ENCODE assay signal across 19 mouse cellular contexts in the genomic region with DNA sequence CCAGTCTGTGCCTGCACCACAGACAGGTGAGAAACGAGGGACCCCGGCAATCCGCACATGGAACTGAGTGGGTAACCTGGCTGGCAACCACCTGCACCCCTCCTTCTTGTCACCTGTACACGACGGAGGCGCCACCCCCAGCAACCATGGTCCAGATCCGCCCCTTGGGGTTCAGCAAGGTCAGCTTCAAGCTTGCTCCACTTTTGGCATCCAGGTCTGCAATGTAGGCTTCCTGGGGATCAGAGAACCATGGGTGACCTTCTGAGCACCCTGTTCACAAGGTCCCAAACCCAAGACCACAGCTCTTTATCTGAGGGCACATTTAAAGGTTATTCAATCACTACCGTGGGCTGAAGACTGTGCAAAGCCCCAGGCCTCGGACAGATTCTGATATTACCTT. TPM values are rescaled to one million over a fixed set of nuclear protein-coding genes. Genes with fewer than 3 reads are reported as not detected.
DNase-seq lines count a peak whose midpoint lies in the region; ATAC-seq and TF ChIP-seq lines count a peak whose summit lies in the region.
"Had no signal": no experiment of that assay in that cellular context is flagged by ENCODE, and none has a peak within 500 bp of the region (broad histone marks: within the 10 kb centered on the region; RNA-seq: fewer than 3 reads in every experiment).

No protein-coding gene starts in this region.

- WGBS in liver, adult 2 months: 54% methylated on average over 9 of the region's 9 CpGs
- WGBS in liver, postnatal 0 days (ENCODE audit: insufficient replicate concordance): 90% methylated on average over 9 of the region's 9 CpGs
- 86% methylated on average over 9 of the region's 9 CpGs for WGBS in stomach, embryonic 14.5 days
- WGBS in stomach, postnatal 0 days: 85% methylated on average over 9 of the region's 9 CpGs

- TF ChIP-seq POLR2A in liver, adult 2 months (IDR thresholded peaks at IDR 0.05; ENCODE audit: extremely low read depth, insufficient read depth, low read length): no peak

- H3K4me2 ChIP-seq in liver, postnatal 0 days (ENCODE audit: low read depth, low read length): no peak overlapping the region
- no peak overlapping the region for H3K4me2 ChIP-seq in stomach, embryonic 14.5 days (replicated peaks; ENCODE audit: low read depth, low read length)
- H3K4me2 ChIP-seq in stomach, postnatal 0 days (replicated peaks; ENCODE audit: low read depth): no peak overlapping the region
- H3K4me2 ChIP-seq: embryonic facial prominence, embryonic 15.5 days; forebrain, embryonic 15.5 days; heart, embryonic 13.5 days; hindbrain, embryonic 15.5 days had no signal

- no peak for ATAC-seq in liver, postnatal 0 days
- no peak for ATAC-seq in stomach, embryonic 14.5 days (ENCODE audit: insufficient number of reproducible peaks, insufficient read depth, low FRiP score, low read depth)
- ATAC-seq in stomach, postnatal 0 days (ENCODE audit: low FRiP score, low TSS enrichment): no peak
- ATAC-seq: forebrain, embryonic 15.5 days had no signal

- no peaks in the 10 kb centered on the region; the same call in 1 of the 2 replicates for H3K79me2 ChIP-seq in liver, adult 2 months (ENCODE audit: control insufficient read depth, insufficient read depth, low read length)

- H3K9ac ChIP-seq in liver, adult 2 months (ENCODE audit: low read depth, low read length): no peak overlapping the region
- H3K9ac ChIP-seq in liver, postnatal 0 days (replicated peaks): no peak overlapping the region
- no peak overlapping the region for H3K9ac ChIP-seq in stomach, embryonic 14.5 days (replicated peaks; ENCODE audit: low read depth, low read length)
- no peak overlapping the region for H3K9ac ChIP-seq in stomach, postnatal 0 days (ENCODE audit: low read length)
- H3K9ac ChIP-seq: embryonic facial prominence, embryonic 15.5 days; forebrain, embryonic 15.5 days; heart, embryonic 13.5 days; hindbrain, embryonic 15.5 days had no signal

- peaks cover 61% of the 10 kb centered on the region for H3K36me3 ChIP-seq in liver, adult 2 months (ENCODE audit: control insufficient read depth, insufficient read depth, low read length)
- H3K36me3 ChIP-seq in liver, postnatal 0 days (replicated peaks; ENCODE audit: insufficient read depth, low read length): peaks cover 85% of the 10 kb centered on the region
- H3K36me3 ChIP-seq in stomach, embryonic 14.5 days (ENCODE audit: control insufficient read depth, insufficient read depth, low read length): peaks cover 81% of the 10 kb centered on the region
- peaks cover 43% of the 10 kb centered on the region for H3K36me3 ChIP-seq in stomach, postnatal 0 days (ENCODE audit: control insufficient read depth, insufficient read depth, low read length)

- no peaks in the 10 kb centered on the region for H3K9me3 ChIP-seq in liver, postnatal 0 days (ENCODE audit: low read length)
- H3K9me3 ChIP-seq in stomach, embryonic 14.5 days (ENCODE audit: control insufficient read depth, low read depth, low read length): no peaks in the 10 kb centered on the region
- no peaks in the 10 kb centered on the region for H3K9me3 ChIP-seq in stomach, postnatal 0 days (ENCODE audit: control insufficient read depth, low read length)
- H3K9me3 ChIP-seq: embryonic facial prominence, embryonic 15.5 days; forebrain, embryonic 15.5 days; G1E; heart, embryonic 13.5 days; hindbrain, embryonic 15.5 days had no signal

- DNase-seq in cerebellum, adult 11-12 months: peak; percentile 27
- DNase-seq in cerebellum, postnatal 14 days: no peak
- peak; percentile 79 for DNase-seq in liver, adult 2 months (ENCODE audit: extremely low read depth, low read depth, low spot score)
- DNase-seq in liver, postnatal 0 days: no peak
- no peak for DNase-seq in stomach, postnatal 0 days (ENCODE audit: low spot score)
- no peak for DNase-seq in cerebellum, postnatal 4 days (ENCODE audit: low spot score in 2 of 2)
- DNase-seq: cerebellum, adult 18-20 months; cerebellum, adult 9-11 months; embryo, embryonic 11 days; gastrocnemius, postnatal 36 days; heart, adult 11 months; heart, postnatal 36 days had no signal

- H3K4me3 ChIP-seq in liver, adult 2 months (ENCODE audit: insufficient read depth, low read depth, low read length): no peak overlapping the region
- H3K4me3 ChIP-seq in liver, postnatal 0 days (ENCODE audit: low read depth, low read length): no peak overlapping the region
- no peak overlapping the region for H3K4me3 ChIP-seq in stomach, embryonic 14.5 days (ENCODE audit: low read depth, low read length)
- H3K4me3 ChIP-seq in stomach, postnatal 0 days (ENCODE audit: low read depth, low read length): no peak overlapping the region
- H3K4me3 ChIP-seq: embryonic facial prominence, embryonic 15.5 days; erythroblast, embryonic 14.5 days; forebrain, embryonic 15.5 days; heart, embryonic 13.5 days; hindbrain, embryonic 15.5 days had no signal

- H3K27ac ChIP-seq in liver, adult 2 months (replicated peaks; ENCODE audit: insufficient read depth, low read depth, low read length): peak overlapping the region; percentile 50
- no peak overlapping the region for H3K27ac ChIP-seq in liver, postnatal 0 days (ENCODE audit: low read depth)
- H3K27ac ChIP-seq in stomach, embryonic 14.5 days (ENCODE audit: low read length): peak overlapping the region; percentile 18; the same call in 1 of the 2 replicates
- H3K27ac ChIP-seq in stomach, postnatal 0 days (replicated peaks): 0 out of 2 replicates have a peak overlapping the region, but pooled peaks have one; percentile 24
- H3K27ac ChIP-seq: embryonic facial prominence, embryonic 15.5 days; forebrain, embryonic 15.5 days; heart, embryonic 13.5 days; hindbrain, embryonic 15.5 days had no signal

- TF ChIP-seq EP300 in liver, postnatal 0 days (IDR thresholded peaks at IDR 0.05; ENCODE audit: low read depth): no peak
- no peak for TF ChIP-seq EP300 in stomach, postnatal 0 days (optimal IDR thresholded peaks at IDR 0.05)

- H3K27me3 ChIP-seq in liver, adult 2 months (ENCODE audit: control insufficient read depth, insufficient read depth, low read length): no peaks in the 10 kb centered on the region
- H3K27me3 ChIP-seq in liver, postnatal 0 days (ENCODE audit: insufficient read depth, low read length): no peaks in the 10 kb centered on the region
- no peaks in the 10 kb centered on the region for H3K27me3 ChIP-seq in stomach, embryonic 14.5 days (ENCODE audit: control insufficient read depth, insufficient read depth, low read length)
- no peaks in the 10 kb centered on the region for H3K27me3 ChIP-seq in stomach, postnatal 0 days (ENCODE audit: control insufficient read depth, insufficient read depth, low read length)
- H3K27me3 ChIP-seq: embryonic facial prominence, embryonic 15.5 days; forebrain, embryonic 15.5 days; heart, embryonic 13.5 days; hindbrain, embryonic 15.5 days had no signal

- H3K4me1 ChIP-seq in liver, adult 2 months (ENCODE audit: control insufficient read depth, insufficient read depth, low read length): peaks cover 43% of the 10 kb centered on the region
- 0 out of 2 replicates have a peak, but pooled peaks cover 2% of the 10 kb centered on the region for H3K4me1 ChIP-seq in liver, postnatal 0 days (ENCODE audit: insufficient read depth)
- no peaks in the 10 kb centered on the region for H3K4me1 ChIP-seq in stomach, embryonic 14.5 days (ENCODE audit: control insufficient read depth, insufficient read depth, low read length)
- H3K4me1 ChIP-seq in stomach, postnatal 0 days (replicated peaks; ENCODE audit: control insufficient read depth, insufficient read depth): no peaks in the 10 kb centered on the region
- H3K4me1 ChIP-seq: embryonic facial prominence, embryonic 15.5 days; heart, embryonic 13.5 days had no signal

- TF ChIP-seq CTCF in liver, adult 2 months (IDR thresholded peaks at IDR 0.05; ENCODE audit: low read depth, low read length): no peak
- TF ChIP-seq CTCF in liver, postnatal 0 days (IDR thresholded peaks at IDR 0.05; ENCODE audit: low read depth): no peak
- no peak for TF ChIP-seq CTCF in stomach, postnatal 0 days (IDR thresholded peaks at IDR 0.05; ENCODE audit: low read depth)

RNA-seq across cellular contexts. Expression of gene Acly, which starts 12.0 kb away (rescaled TPM):
- total RNA-seq in liver, adult 2 months (2014; rRNA removed): 205 and 272 TPM in 2 replicates
- polyA plus RNA-seq in liver, adult 2 months (2012; rRNA removed): 118 and 124 TPM in 2 replicates
- polyA plus RNA-seq in liver, postnatal 0 days (2015; fragmentation: Nextera tagmentation; extraction: Ambion mirVana): 24.4 and 29.8 TPM in 2 replicates
- 161 and 175 TPM in 2 replicates for polyA plus RNA-seq in stomach, embryonic 14.5 days (2014; fragmentation: Nextera tagmentation; extraction: Ambion mirVana)
- polyA plus RNA-seq in stomach, postnatal 0 days (2015; fragmentation: Nextera tagmentation; extraction: Ambion mirVana): 70.3 and 70.6 TPM in 2 replicates

RNA-seq across cellular contexts. Expression of gene Ttc25, which starts 29.6 kb away (rescaled TPM):
- 0.28 and 0.40 TPM in 2 replicates for total RNA-seq in liver, adult 2 months (2014; rRNA removed)
- polyA plus RNA-seq in liver, adult 2 months (2012; rRNA removed): 0.04 and 0.05 TPM in 2 replicates
- polyA plus RNA-seq in liver, postnatal 0 days (2015; fragmentation: Nextera tagmentation; extraction: Ambion mirVana): 0.11 and 0.22 TPM in 2 replicates
- 0.35 and 1.1 TPM in 2 replicates for polyA plus RNA-seq in stomach, embryonic 14.5 days (2014; fragmentation: Nextera tagmentation; extraction: Ambion mirVana)
- polyA plus RNA-seq in stomach, postnatal 0 days (2015; fragmentation: Nextera tagmentation; extraction: Ambion mirVana): 0.17 and 0.33 TPM in 2 replicates
- polyA plus RNA-seq: erythroblast, embryonic 14.5 days had no signal

RNA-seq across cellular contexts. Expression of gene Klhl11, which starts 43.2 kb away (rescaled TPM):
- total RNA-seq in liver, adult 2 months (2014; rRNA removed): 6.9 and 7.6 TPM in 2 replicates
- 1.1 and 1.6 TPM in 2 replicates for polyA plus RNA-seq in liver, adult 2 months (2012; rRNA removed)
- 0.88 and 1.3 TPM in 2 replicates for polyA plus RNA-seq in liver, postnatal 0 days (2015; fragmentation: Nextera tagmentation; extraction: Ambion mirVana)
- 11.2 and 12.3 TPM in 2 replicates for polyA plus RNA-seq in stomach, embryonic 14.5 days (2014; fragmentation: Nextera tagmentation; extraction: Ambion mirVana)
- polyA plus RNA-seq in stomach, postnatal 0 days (2015; fragmentation: Nextera tagmentation; extraction: Ambion mirVana): 2.6 and 3.3 TPM in 2 replicates

RNA-seq across cellular contexts. Expression of gene Cnp, which starts 58.9 kb away (rescaled TPM):
- total RNA-seq in liver, adult 2 months (2014; rRNA removed): 10.1 and 11.6 TPM in 2 replicates
- 11.0 and 17.3 TPM in 2 replicates for polyA plus RNA-seq in liver, adult 2 months (2012; rRNA removed)
- polyA plus RNA-seq in liver, postnatal 0 days (2015; fragmentation: Nextera tagmentation; extraction: Ambion mirVana): 20.2 and 21.9 TPM in 2 replicates
- polyA plus RNA-seq in stomach, embryonic 14.5 days (2014; fragmentation: Nextera tagmentation; extraction: Ambion mirVana): 35.9 TPM in 2 replicates
- polyA plus RNA-seq in stomach, postnatal 0 days (2015; fragmentation: Nextera tagmentation; extraction: Ambion mirVana): 23.5 and 25.7 TPM in 2 replicates

Comparison
In these comparisons a context has a peak if more than half of its experiments do, and no peak if none do; other contexts are left out.
1. DNase-seq: peak in cerebellum, adult 11-12 months (single experiment) and liver, adult 2 months (single experiment); none in cerebellum, postnatal 14 days (0 of 2), liver, postnatal 0 days (single experiment), stomach, postnatal 0 days (single experiment) and cerebellum, postnatal 4 days (0 of 2).